Mouse (Mus musculus) kidney, adult 11 months (tissue): ENCODE measurements at regions not wholly inside any gene's neighbourhood (a gene's known extent, or its start where the extent isn't known, plus 50 kb on each side); places are given as distances from the start of the nearest gene placed in this dataset.

Experiments used
- DNase-seq: peaks from one replicate; pipeline ENCODE4 v3.0.0; 2022

GRCm38 (mm10) chr13:31168854-31169253, 194.8 kb downstream of the Gm5447 start:
- DNase-seq: no peak

GRCm38 (mm10) chr13:31171751-31172150, 197.7 kb downstream of the Gm5447 start:
- DNase-seq: no peak

- DNase-seq: no peak
Observed at GRCm38 (mm10) chr13:31172580-31172979, 198.6 kb downstream of the Gm5447 start.

GRCm38 (mm10) chr13:31177999-31178783, 204.2 kb downstream of the Gm5447 start:
- peak; percentile 12 for DNase-seq

- no peak for DNase-seq
Observed at GRCm38 (mm10) chr13:31178964-31179363, 205.0 kb downstream of the Gm5447 start.

GRCm38 (mm10) chr13:31179407-31180001, 205.5 kb downstream of the Gm5447 start:
- DNase-seq: peak; percentile 82

- no peak for DNase-seq
Observed at GRCm38 (mm10) chr13:31181530-31181929, 207.5 kb downstream of the Gm5447 start.

GRCm38 (mm10) chr13:31184845-31185834, 211.1 kb downstream of the Gm5447 start:
- DNase-seq: no peak

- no peak for DNase-seq
Observed at GRCm38 (mm10) chr13:31186805-31187589, 213.0 kb downstream of the Gm5447 start.

- DNase-seq: no peak
Observed at GRCm38 (mm10) chr13:31189116-31189515, 215.1 kb downstream of the Gm5447 start.

GRCm38 (mm10) chr13:31190036-31190435, 216.0 kb downstream of the Gm5447 start:
- no peak for DNase-seq

- no peak for DNase-seq
Observed at GRCm38 (mm10) chr13:31191344-31192139, 217.5 kb downstream of the Gm5447 start.

GRCm38 (mm10) chr13:31194971-31195370, 221.0 kb downstream of the Gm5447 start:
- DNase-seq: no peak

- no peak for DNase-seq
Observed at GRCm38 (mm10) chr13:31196546-31196945, 222.5 kb downstream of the Gm5447 start.

GRCm38 (mm10) chr13:31197593-31197992, 223.6 kb downstream of the Gm5447 start:
- no peak for DNase-seq

GRCm38 (mm10) chr13:31199384-31199783, 225.4 kb downstream of the Gm5447 start:
- DNase-seq: no peak

GRCm38 (mm10) chr13:31204068-31204467, 230.1 kb downstream of the Gm5447 start:
- no peak for DNase-seq

- no peak for DNase-seq
Observed at GRCm38 (mm10) chr13:31206381-31206780, 232.4 kb downstream of the Gm5447 start.

- peak; percentile 70 for DNase-seq
Observed at GRCm38 (mm10) chr13:31207709-31208108, 233.7 kb downstream of the Gm5447 start.

GRCm38 (mm10) chr13:31223016-31223415, 249.0 kb downstream of the Gm5447 start:
- DNase-seq: no peak

- DNase-seq: no peak
Observed at GRCm38 (mm10) chr13:31240546-31240945, 266.5 kb downstream of the Gm5447 start.

- DNase-seq: no peak
Observed at GRCm38 (mm10) chr13:31248996-31249395, 275.0 kb downstream of the Gm5447 start.
